Mouse (Mus musculus): ENCODE results near the gene Gm6793. TPM values are rescaled to one million over a fixed set of nuclear protein-coding genes. Genes with fewer than 3 reads are reported as not detected.

The Gm6793 gene
- not detected in 2 replicates for polyA plus RNA-seq (2012; rRNA removed; ENCODE audit: low replicate concordance)

GRCm38 (mm10) chr8:112014936-112015335, at the start of gene Gm6793:
TSS of gene Gm6793 (minus strand) at chr8:112015036.

GRCm38 (mm10) chr8:112010997-112011815, 3.6 kb downstream of the Gm6793 start, which contains the start of the genes Kars and Terf2ip:
TSS of gene Kars (minus strand) at chr8:112011323.
TSS of gene Terf2ip (plus strand) at chr8:112011398.

GRCm38 (mm10) chr8:111992013-111992702, 22.7 kb downstream of the Gm6793 start, which contains the start of gene Adat1:
TSS of gene Adat1 (minus strand) at chr8:111992302.

Other genes with a start within 250 kb of the Gm6793 start
- 1.5 and 4.4 TPM in 2 replicates for gene Cfdp1, start 160.7 kb downstream of the Gm6793 start, polyA plus RNA-seq (2012; rRNA removed; ENCODE audit: low replicate concordance)
- 2.7 and 4.2 TPM in 2 replicates for gene Tmem170, start 138.3 kb downstream of the Gm6793 start, polyA plus RNA-seq (2012; rRNA removed; ENCODE audit: low replicate concordance)
- 0.06 and 0.27 TPM in 2 replicates for gene Chst5, start 104.6 kb downstream of the Gm6793 start, polyA plus RNA-seq (2012; rRNA removed; ENCODE audit: low replicate concordance)
- gene Tmem231, start 81.2 kb downstream of the Gm6793 start, polyA plus RNA-seq (2012; rRNA removed; ENCODE audit: low replicate concordance), result 5.3 and 5.6 TPM in 2 replicates
- gene Gabarapl2, start 74.3 kb downstream of the Gm6793 start, polyA plus RNA-seq (2012; rRNA removed; ENCODE audit: low replicate concordance), result 14.1 and 53.1 TPM in 2 replicates
- 1.9 and 4.6 TPM in 2 replicates for gene Adat1, start 22.7 kb downstream of the Gm6793 start, polyA plus RNA-seq (2012; rRNA removed; ENCODE audit: low replicate concordance)
- gene Kars, start 3.7 kb downstream of the Gm6793 start, polyA plus RNA-seq (2012; rRNA removed; ENCODE audit: low replicate concordance), result 30.8 and 44.0 TPM in 2 replicates
- gene Terf2ip, start 3.6 kb downstream of the Gm6793 start, polyA plus RNA-seq (2012; rRNA removed; ENCODE audit: low replicate concordance), result 7.6 and 10.2 TPM in 2 replicates

Data from mammary gland, adult 2 months (tissue).